Mouse (Mus musculus) spleen, adult 2 months (tissue): ENCODE data around the gene Rtp4.

Source experiments
- CTCF ChIP-seq: fragments of 200-500 bp; IDR thresholded peaks from 2 replicates; pipeline ENCODE4 v1.5.1; 2011; ENCODE audit warnings: mild to moderate bottlenecking, inconsistent platforms; ENCODE audit not compliant: insufficient read depth, insufficient read length, insufficient replicate concordance; ENCODE audit errors: extremely low read depth
- POLR2A ChIP-seq: fragments of 200-500 bp; IDR thresholded peaks from 2 replicates; pipeline ENCODE4 v1.6.1; 2011; ENCODE audit warnings: low read depth, low read length, inconsistent platforms

DNA sequence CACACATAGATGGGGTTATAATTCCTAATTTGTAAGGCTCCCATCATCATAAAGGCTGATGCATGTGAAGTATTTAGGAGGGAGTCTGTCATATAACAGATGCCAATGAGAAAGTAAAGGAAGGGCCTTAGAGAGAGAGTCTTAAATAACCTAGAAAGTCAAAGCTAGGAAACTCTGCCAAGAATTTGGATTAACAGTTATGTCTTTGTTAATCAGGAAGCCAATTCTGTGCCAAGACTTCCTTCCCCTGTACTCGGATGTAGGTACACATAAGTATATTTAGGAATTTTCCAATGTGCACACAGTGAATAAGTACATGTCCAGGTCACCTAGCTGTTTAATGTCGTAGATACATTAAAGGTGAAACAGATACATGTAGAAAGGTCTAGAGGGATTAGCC is 3.5 kb upstream of the Rtp4 start:
- TF ChIP-seq CTCF (no peak), POLR2A (no peak)
